Mouse (Mus musculus) neural tube, embryonic 13.5 days (tissue): Measurements from ENCODE around the gene Emc10. TPM values are rescaled to one million over a fixed set of nuclear protein-coding genes. Genes with fewer than 3 reads are reported as not detected.

Experiments
- ATAC-seq: fragments of 200-750 bp; cut with Nextera tagmentation; 2 replicates; pipeline ENCODE4 v1.8.0; 2017; ENCODE audit warnings: low read depth, mild to moderate bottlenecking, moderate TSS enrichment, moderate library complexity
- H3K27ac ChIP-seq: fragments of 300-500 bp; sonication (generic); replicated peaks from 2 replicates; pipeline ENCODE4 v1.5.1; 2015; ENCODE audit warnings: moderate library complexity, mild to moderate bottlenecking, inconsistent platforms
- H3K27me3 ChIP-seq: fragments of 300-500 bp; sonication (generic); 2 replicates; pipeline ENCODE4 v1.6.1; 2015; ENCODE audit warnings: mild to moderate bottlenecking, inconsistent platforms
- H3K36me3 ChIP-seq: fragments of 300-500 bp; sonication (generic); 2 replicates; pipeline ENCODE4 v1.6.1; 2015; ENCODE audit warnings: mild to moderate bottlenecking, inconsistent platforms
- H3K4me1 ChIP-seq: fragments of 300-500 bp; sonication (generic); replicated peaks from 2 replicates; pipeline ENCODE4 v1.6.1; 2015; ENCODE audit warnings: inconsistent platforms
- H3K4me2 ChIP-seq: fragments of 300-500 bp; sonication (generic); 2 replicates; pipeline ENCODE4 v1.6.1; 2015; ENCODE audit warnings: inconsistent platforms, mild to moderate bottlenecking, moderate library complexity
- H3K4me3 ChIP-seq: fragments of 300-500 bp; sonication (generic); 2 replicates; pipeline ENCODE4 v1.5.1; 2015; ENCODE audit warnings: mild to moderate bottlenecking, inconsistent platforms
- H3K9ac ChIP-seq: fragments of 300-500 bp; sonication (generic); 2 replicates; pipeline ENCODE4 v1.6.1; 2015; ENCODE audit warnings: moderate library complexity, mild to moderate bottlenecking, inconsistent platforms
- H3K9me3 ChIP-seq: fragments of 300-500 bp; sonication (generic); 2 replicates; pipeline ENCODE4 v1.6.1; 2016; ENCODE audit warnings: inconsistent platforms
- WGBS: fragments of 180-500 bp; shearing (Covaris S2); methylation state at CpG from one replicate; pipeline ENCODE4 v1.1.7; 2015; 5-methylcytosine and 5-hydroxymethylcytosine counted together
- polyA plus RNA-seq: library from polyadenylated mRNA; unstranded; fragments of >200 nt; fragmentation: Nextera tagmentation; extraction: Ambion mirVana; gene quantifications from 2 replicates; pipeline ENCODE4 v1.2.1, GENCODE M21; 2015

Emc10 gene
- 139 TPM in 2 replicates for polyA plus RNA-seq

DNA sequence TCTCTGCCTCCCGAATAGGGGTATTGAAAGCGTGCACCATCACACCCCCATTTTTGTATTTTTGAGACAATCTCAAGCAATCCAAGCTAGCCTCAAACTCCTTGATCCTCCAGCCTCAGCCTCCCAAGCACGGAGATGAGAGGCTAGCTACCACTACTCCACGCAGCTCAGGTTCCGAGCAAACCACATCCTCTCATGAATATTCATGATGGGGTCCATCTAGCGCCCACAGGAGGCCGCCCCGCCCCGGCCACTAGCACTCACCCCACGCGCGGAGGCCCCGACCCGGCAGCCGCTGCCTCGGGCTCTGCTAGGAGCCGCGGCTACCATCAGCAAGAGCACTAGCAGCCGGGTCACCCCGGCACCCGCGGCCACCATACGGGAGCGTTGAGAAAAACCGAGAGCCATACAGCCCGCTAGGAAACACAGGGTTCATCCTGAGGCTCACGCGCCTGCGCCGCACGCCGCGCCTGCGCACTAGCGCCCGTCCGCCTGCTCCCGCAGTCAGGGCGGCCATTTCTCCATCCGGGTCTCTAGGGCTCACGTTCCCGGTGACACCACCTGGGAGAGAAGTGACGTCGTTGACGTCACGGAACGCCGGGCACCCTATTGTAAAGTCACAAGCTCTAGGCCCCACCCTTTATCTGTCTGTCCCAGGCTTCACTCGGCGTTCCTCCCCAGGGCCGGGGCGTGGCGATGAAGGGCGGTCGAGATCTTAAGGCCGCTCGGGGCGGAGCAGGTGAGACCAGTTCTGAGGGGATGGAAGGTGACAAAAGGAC, at the start of gene Emc10, which contains the start of gene Fam71e1:
Gene Emc10 (minus strand): TSS at position 538 of the 779 bp plus-strand sequence.
Gene Fam71e1 (plus strand): TSS at position 590 of the 779 bp plus-strand sequence.
- 1% methylated on average over 58 of the region's 58 CpGs for WGBS
- Histone ChIP-seq H3K4me3 (peak within 1 kb of the TSS; percentile 86), H3K36me3 (peaks cover 30% of the 10 kb centered on the region), H3K9ac (peak within 1 kb of the TSS; percentile 95), H3K9me3 (no peaks in the 10 kb centered on the region), H3K27me3 (no peaks in the 10 kb centered on the region), H3K4me2 (peak within 1 kb of the TSS; percentile 85), H3K4me1 (peaks cover 32% of the 10 kb centered on the region), H3K27ac (peak within 1 kb of the TSS; percentile 95)
- ATAC-seq = peak; percentile 96

DNA sequence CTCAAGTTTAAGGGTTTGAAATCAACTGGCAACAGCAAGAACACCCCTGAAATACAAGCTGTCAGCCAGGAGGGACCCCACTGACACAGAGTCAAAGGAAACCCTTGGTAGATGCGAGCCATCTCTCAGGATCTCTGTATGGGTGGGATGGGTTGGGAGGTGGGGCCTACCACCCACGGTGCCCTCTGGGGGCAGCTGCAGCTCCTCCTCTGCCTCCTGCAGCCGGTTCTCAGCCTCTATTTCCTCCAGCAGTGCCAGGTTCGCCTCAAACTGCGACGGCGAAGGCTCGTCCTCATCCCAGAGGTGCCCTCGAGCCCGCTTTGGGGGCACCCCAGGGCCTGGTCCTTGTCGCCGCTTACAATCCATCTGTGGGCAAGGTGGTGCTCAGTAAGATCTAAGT, 46.7 kb upstream of the Emc10 start:
- Histone ChIP-seq H3K4me1 (peaks cover 11% of the 10 kb centered on the region), H3K4me2 (no peak overlapping the region), H3K27me3 (no peaks in the 10 kb centered on the region), H3K4me3 (no peak overlapping the region), H3K9ac (no peak overlapping the region), H3K27ac (no peak overlapping the region), H3K36me3 (peaks cover 43% of the 10 kb centered on the region), H3K9me3 (no peaks in the 10 kb centered on the region)
- ATAC-seq = no peak
- 83% methylated on average over 12 of the region's 12 CpGs for WGBS

DNA sequence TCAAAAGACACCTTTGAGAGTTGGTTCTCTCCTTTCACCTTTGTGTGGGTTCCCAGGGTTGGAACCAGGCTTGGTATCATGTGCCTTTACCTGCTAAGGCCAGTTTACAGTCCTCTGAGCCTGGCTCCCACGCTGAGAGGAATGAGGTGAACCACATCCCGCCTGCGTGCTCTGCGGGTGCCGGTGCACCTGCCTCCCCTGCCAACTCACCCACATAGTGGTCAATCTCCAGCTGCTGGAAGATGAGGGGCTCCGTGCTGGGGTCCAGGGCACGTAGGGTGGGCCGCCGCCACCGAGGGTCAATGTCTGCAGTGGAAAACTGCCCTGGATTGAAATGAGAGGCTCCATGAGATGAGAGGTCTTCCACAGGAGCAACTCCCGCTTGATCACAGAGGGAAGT, 46.2 kb upstream of the Emc10 start:
- no peak overlapping the region for H3K4me2 ChIP-seq
- H3K9ac ChIP-seq = no peak overlapping the region
- no peaks in the 10 kb centered on the region for H3K27me3 ChIP-seq
- no peak overlapping the region for H3K27ac ChIP-seq
- H3K4me3 ChIP-seq = no peak overlapping the region
- no peaks in the 10 kb centered on the region for H3K9me3 ChIP-seq
- H3K36me3 ChIP-seq = peaks cover 45% of the 10 kb centered on the region
- peaks cover 5% of the 10 kb centered on the region for H3K4me1 ChIP-seq
- no peak for ATAC-seq
- WGBS = 96% methylated on average over 11 of the region's 11 CpGs

DNA sequence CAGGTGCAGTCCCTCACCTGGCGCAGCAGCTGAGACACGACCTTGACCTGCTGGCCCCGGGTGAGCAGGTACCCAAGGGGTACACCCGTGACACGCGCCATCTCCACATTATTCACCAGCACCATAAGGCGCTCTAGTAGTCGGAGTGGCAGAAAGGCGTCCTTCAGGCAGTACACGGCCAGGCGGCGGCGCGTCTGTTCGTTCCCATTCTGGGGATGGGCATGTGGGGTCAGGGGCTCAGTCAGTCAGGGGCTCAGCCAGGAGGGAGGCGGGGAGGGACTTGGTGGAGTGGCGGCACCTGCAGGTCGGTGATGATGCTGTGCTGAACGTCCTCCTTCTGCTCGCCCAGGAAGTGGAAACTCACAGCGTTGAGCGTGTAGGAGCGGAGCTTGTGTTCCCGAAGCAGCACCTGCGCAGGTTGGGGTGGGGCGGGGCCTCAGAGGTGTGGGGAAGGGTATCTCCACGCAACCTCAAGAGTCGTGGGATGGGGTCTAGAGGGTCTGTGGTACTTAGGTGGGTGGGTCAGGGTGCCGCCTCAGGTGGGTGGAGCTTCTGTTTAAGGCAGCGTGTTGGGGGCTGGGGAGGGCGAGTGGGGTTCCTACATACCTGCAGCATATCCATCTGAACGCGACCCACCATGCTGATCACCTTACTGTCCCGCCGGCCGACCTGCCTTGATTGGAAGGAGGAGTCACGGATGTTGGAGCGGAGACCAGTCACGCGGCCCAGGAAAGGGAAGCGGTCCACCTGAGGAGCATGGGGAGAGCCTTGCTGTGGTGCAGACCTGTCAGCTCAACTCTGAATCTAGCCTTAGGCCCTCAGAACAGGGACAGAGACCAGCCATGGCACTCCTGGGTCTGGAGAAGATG, 42.7 kb upstream of the Emc10 start:
- ATAC-seq = no peak
- H3K9ac ChIP-seq = no peak overlapping the region
- H3K36me3 ChIP-seq = peaks cover 75% of the 10 kb centered on the region

DNA sequence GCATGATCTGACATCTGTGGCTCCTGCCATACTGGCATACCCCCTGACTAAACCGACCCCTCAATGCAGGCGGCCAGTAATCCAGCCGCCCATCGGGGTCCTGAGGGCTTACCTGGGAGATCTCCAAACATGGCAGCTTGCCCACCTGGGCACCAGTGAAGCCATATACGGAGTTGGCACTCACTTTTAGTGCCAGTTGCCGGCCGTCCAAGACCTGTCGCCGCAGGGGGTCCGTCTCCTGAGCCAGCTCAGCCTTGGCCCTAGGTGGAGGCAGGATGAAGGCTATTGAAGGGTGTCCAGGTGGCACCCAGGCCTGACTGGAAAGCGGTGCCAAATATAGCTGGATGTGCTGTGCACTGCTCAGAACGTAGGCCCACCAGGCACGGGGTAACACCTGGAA, 41.2 kb upstream of the Emc10 start:
- WGBS = 93% methylated on average over 13 of the region's 13 CpGs
- ATAC-seq = no peak
- Histone ChIP-seq H3K9ac (no peak overlapping the region), H3K27ac (no peak overlapping the region), H3K36me3 (peaks cover 77% of the 10 kb centered on the region), H3K27me3 (no peaks in the 10 kb centered on the region), H3K4me2 (no peak overlapping the region), H3K9me3 (no peaks in the 10 kb centered on the region), H3K4me1 (no peaks in the 10 kb centered on the region), H3K4me3 (no peak overlapping the region)

More for the DNA sequence above, 42.7 kb upstream of the Emc10 start:
- Histone ChIP-seq H3K9me3 (no peaks in the 10 kb centered on the region), H3K4me2 (no peak overlapping the region), H3K4me3 (no peak overlapping the region), H3K27ac (no peak overlapping the region), H3K27me3 (no peaks in the 10 kb centered on the region), H3K4me1 (no peaks in the 10 kb centered on the region)
- WGBS = 92% methylated on average over 41 of the region's 41 CpGs

DNA sequence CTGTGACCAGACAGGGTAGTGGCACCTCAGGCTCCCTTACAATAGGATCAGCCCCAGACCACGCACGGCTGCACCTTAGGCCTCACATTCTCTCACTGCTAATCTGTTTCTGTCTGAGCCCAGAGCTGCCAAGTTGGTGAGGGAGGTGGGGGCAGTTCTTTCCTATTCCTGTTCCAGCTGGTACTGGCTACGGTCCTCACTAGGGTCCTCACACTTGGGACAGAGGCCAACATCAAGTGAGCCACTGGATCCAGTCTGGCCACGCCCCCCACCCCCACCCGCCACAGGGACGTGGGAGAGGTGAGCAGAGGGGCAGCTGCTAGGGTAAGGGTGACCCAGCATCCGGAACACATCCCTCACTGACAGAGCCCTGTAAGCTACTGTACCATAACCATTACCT, 40.7 kb upstream of the Emc10 start:
- 92% methylated on average over 7 of the region's 7 CpGs for WGBS
- Histone ChIP-seq H3K27ac (no peak overlapping the region), H3K9ac (no peak overlapping the region), H3K27me3 (no peaks in the 10 kb centered on the region), H3K9me3 (no peaks in the 10 kb centered on the region), H3K4me1 (no peaks in the 10 kb centered on the region), H3K4me2 (no peak overlapping the region), H3K36me3 (peaks cover 73% of the 10 kb centered on the region), H3K4me3 (no peak overlapping the region)
- no peak for ATAC-seq

DNA sequence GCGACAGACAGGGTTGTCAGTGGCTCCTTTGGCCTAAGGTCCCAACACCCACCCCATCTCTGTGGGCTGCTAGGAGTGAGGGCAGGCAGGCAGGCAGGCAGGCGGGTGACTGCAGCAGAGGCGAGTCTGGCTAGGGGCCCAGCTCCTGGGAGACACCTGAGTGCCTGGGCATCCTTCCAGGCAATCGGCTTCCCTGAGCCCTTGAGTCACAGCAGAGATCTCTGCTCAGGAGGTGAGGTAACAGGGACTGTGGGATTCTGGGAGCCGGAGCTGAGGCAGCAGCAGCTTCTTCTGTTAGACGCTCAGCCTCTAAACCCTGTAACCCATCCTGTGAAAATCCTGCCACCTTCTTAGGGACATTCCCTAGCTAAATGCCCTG, 40.2 kb upstream of the Emc10 start:
- no peak for ATAC-seq
- Histone ChIP-seq H3K27me3 (no peaks in the 10 kb centered on the region), H3K4me2 (no peak overlapping the region), H3K36me3 (peaks cover 68% of the 10 kb centered on the region), H3K27ac (no peak overlapping the region), H3K9ac (no peak overlapping the region), H3K4me3 (no peak overlapping the region), H3K9me3 (no peaks in the 10 kb centered on the region), H3K4me1 (no peaks in the 10 kb centered on the region)
- WGBS = 94% methylated on average over 6 of the region's 6 CpGs

DNA sequence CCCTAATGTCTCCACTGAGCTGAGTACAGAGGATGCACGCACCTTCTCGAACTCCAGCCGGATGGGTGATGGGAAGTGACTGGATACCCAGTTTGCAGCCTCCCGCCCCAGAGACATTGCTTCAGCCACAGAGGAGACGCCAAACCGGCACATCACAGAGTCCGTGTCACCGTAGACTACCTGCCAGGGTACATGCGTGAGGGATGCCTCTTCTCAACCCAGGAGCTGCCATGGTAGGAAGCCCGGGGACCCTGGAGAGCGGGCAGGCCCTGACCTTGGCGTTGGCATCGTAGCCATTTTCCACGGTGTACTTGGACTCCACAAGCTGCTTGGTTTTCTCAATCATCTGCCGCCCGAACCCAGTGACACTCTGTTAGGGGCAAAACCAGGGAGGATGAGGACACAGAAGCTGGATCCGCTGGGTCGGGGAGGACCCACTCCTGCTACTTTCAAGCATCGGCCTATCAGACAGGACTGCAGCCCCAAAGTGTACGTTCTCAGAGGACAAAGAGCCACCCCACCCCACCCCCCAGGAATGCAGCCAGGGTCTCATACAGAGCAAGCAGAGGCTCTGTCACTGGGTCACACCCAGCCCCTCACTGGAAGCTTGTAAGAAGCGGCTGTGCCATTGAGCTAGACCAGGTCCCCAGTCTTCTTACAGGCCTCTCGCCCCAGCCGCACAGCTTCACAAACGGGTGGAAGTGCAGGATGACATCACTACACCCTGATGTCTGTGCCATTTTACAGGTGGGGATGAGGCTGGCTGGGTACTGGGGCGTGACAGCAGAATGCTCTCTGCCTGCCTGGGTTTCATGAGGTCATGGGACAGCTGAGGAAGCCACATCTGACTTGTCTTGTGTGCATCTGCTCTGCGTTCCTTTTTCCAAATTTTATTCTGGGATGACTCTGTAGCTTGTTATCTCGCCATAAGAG, 39.6 kb upstream of the Emc10 start:
- no peaks in the 10 kb centered on the region for H3K9me3 ChIP-seq
- H3K4me1 ChIP-seq = no peaks in the 10 kb centered on the region
- WGBS = 94% methylated on average over 27 of the region's 27 CpGs
- H3K27ac ChIP-seq = no peak overlapping the region
- H3K36me3 ChIP-seq = peaks cover 62% of the 10 kb centered on the region
- no peak overlapping the region for H3K4me2 ChIP-seq
- no peak overlapping the region for H3K4me3 ChIP-seq
- H3K27me3 ChIP-seq = no peaks in the 10 kb centered on the region; the same call in 1 of the 2 replicates
- ATAC-seq = no peak
- no peak overlapping the region for H3K9ac ChIP-seq

DNA sequence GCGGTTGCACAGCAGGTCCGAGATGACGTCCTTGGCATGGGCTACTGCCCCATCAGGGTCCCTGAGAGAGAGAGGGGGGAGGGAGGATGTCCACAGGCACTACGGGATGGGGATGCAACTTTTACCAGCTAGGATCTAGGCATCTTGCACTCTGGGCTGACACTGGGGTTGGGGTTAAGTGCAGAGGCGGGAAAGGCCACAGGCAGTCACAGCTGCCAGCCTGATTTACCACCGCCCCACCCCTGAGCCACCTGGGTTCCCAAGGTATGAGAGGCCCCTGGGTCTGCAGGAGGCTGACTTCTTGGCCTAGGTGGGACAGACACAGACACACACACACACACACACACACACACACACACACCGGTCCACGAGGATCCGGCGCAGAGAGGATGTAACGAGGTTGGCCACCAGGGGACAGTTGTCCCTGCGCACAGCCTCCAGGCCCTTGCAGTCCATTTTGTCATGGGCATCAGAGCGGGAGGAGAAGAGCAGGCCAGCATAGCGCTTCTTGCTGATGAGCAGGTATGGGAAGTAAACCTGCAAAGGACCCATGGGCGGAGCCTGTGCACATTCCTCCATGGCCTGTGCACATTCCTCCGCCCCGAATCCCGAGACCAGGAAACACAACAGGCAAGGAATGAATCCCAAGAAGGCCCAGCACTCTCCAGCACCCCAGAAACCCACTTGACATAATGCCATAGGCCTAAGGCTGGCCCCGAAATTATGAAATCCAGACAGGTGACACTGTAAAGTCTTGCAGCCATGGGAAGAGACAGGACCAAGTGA, 38.5 kb upstream of the Emc10 start:
- Histone ChIP-seq H3K27me3 (peaks cover 5% of the 10 kb centered on the region), H3K4me1 (no peaks in the 10 kb centered on the region), H3K27ac (no peak overlapping the region), H3K9me3 (no peaks in the 10 kb centered on the region), H3K4me3 (no peak overlapping the region), H3K9ac (no peak overlapping the region), H3K4me2 (no peak overlapping the region), H3K36me3 (peaks cover 51% of the 10 kb centered on the region)
- WGBS = 90% methylated on average over 19 of the region's 19 CpGs
- ATAC-seq = no peak

DNA sequence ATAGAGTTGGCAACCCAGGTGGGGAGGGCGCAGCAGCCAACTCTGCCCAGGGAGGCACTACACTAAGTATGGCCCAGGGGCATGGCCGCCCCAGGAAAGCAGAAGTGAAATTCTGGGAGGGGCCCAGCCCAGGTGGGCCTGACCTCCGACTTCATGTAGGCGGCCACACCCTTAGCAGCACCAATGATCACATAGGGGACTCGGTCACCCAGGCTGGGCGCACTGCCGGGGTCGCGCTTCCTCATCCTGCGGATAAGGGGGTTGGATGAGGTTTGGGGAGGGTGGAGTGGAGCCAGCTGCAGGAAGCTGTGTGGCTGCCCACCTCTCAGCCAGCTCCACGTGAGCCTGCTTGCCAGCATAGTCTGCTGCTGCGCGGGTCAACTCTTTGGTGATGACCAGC, 37.9 kb upstream of the Emc10 start:
- 89% methylated on average over 13 of the region's 13 CpGs for WGBS

DNA sequence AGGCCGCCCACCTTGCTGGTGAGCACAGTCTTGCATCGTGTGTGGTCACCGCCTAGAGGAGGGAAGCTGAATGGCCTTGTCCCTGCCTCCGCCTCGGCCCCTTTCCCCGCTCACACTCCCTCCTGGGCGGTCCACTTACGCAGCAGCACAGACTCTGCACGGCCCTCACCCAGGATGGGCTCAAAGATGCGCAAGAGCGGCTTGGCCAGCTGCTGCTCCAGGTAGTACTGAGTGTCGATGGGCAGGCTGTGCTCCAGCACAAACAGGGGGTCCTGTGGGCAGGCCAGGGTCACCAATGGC, 37.4 kb upstream of the Emc10 start:
- Histone ChIP-seq H3K36me3 (peaks cover 39% of the 10 kb centered on the region), H3K4me1 (no peaks in the 10 kb centered on the region), H3K4me2 (no peak overlapping the region), H3K4me3 (no peak overlapping the region), H3K27me3 (peaks cover 16% of the 10 kb centered on the region), H3K9ac (no peak overlapping the region), H3K9me3 (no peaks in the 10 kb centered on the region), H3K27ac (no peak overlapping the region)
- ATAC-seq = no peak
- 77% methylated on average over 12 of the region's 12 CpGs for WGBS

More for the DNA sequence above, 37.9 kb upstream of the Emc10 start:
- Histone ChIP-seq H3K4me1 (no peaks in the 10 kb centered on the region), H3K9me3 (no peaks in the 10 kb centered on the region), H3K4me3 (no peak overlapping the region), H3K9ac (no peak overlapping the region), H3K4me2 (no peak overlapping the region), H3K27me3 (peaks cover 11% of the 10 kb centered on the region), H3K36me3 (peaks cover 45% of the 10 kb centered on the region), H3K27ac (no peak overlapping the region)
- ATAC-seq = no peak
